Mouse (Mus musculus): ENCODE results near the gene Bub1. TPM values are rescaled to one million over a fixed set of nuclear protein-coding genes. Genes with fewer than 3 reads are reported as not detected.

Bub1 gene
- total and polyA plus RNA-seq, 2 experiments from 2014 or later: 3.7 to 5.2 TPM

DNA sequence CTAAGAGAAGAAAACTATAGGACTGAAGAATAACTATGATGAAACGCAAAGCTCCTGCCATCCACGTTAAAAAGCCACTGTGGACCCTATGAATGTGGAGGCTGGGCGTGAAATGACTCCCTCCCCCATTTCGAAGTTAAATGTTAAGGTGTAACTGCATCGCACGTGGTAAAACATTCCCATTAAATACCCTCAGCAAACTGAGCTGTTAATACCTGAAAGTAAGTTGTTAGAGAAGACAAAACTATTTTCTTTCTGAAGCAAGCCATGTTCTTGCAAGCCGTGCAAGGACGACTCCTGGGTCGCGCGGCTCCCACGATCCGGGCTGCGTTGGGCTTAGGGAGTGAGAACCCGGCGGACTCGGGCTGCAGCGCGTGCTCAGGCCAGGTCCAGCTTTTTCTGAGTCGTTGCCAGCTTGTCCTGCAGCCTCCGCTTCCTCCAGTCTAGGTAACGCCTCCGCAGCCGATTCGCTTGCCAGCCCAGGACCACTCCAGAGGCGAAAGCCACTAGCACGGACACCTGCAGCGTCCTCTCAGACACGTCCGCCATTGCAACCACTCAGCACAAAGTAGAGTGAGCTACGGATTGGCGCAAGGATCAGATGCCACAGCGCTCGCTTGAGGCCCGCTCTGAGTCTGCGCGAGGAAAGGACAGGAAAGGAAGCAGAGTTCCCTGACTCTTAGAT lies 39.6 kb downstream of the Bub1 start, which contains the start of gene Mtln:
Gene Mtln, minus strand, starts transcription at position 570 of the 685 bp plus-strand sequence.
- Histone ChIP-seq H3K4me2 (ENCODE audit: low read depth) (peak within 1 kb of the TSS; percentile 64), H3K9me3 (ENCODE audit: low read length) (no peaks in the 10 kb centered on the region), H3K27me3 (ENCODE audit: insufficient read depth, low read length) (no peaks in the 10 kb centered on the region), H3K36me3 (ENCODE audit: insufficient read depth) (no peaks in the 10 kb centered on the region), H3K9ac (peak within 1 kb of the TSS; percentile 57), H3K4me3 (ENCODE audit: low read depth, low read length) (peak within 1 kb of the TSS; percentile 49), H3K4me1 (ENCODE audit: insufficient read depth) (peaks cover 11% of the 10 kb centered on the region; the same call in 1 of the 2 replicates), H3K27ac (ENCODE audit: low read depth, low read length) (peak within 1 kb of the TSS; percentile 68)
- DNase-seq (peak; percentile 93), ATAC-seq (peak; percentile 97)
- WGBS: 3% methylated on average over 37 of the region's 37 CpGs
- TF ChIP-seq CTCF (IDR thresholded peaks at IDR 0.05; ENCODE audit: low read depth): no peak

DNA sequence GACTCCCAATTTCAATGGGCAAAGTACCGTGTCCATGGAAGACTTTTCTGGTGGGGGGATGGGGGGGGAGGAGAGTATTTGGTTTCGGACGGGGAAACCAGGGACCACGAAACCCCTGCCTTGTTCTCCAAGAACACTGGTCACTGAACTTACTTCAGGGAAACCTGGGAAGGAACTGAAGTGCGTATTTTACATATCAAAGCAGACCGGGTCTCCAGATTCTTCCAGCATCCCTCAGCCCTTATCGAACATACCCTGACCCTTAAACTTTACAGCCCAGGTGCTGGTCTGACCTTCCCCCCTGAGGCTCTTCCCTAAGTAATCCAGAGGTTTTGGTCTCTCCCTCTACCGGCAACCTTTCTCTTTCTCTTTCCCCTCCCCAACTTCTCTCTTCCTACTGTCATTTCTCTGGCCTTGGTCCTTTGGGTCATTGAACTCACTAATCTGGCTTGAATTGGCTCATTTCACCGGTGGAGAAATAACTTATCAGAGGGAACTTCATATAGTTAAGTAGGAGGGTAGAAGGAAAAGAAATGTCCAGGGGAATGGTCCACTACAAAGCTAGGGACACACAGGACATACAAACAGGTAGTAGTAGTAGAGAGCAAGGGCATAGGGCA lies 41.9 kb downstream of the Bub1 start:
- no peak for TF ChIP-seq CTCF (IDR thresholded peaks at IDR 0.05; ENCODE audit: low read depth)
- ATAC-seq (no peak), DNase-seq (no peak)
- Histone ChIP-seq H3K4me2 (ENCODE audit: low read depth) (peak overlapping the region; percentile 76), H3K27me3 (ENCODE audit: insufficient read depth, low read length) (no peaks in the 10 kb centered on the region), H3K9me3 (ENCODE audit: low read length) (no peaks in the 10 kb centered on the region), H3K36me3 (ENCODE audit: insufficient read depth) (no peaks in the 10 kb centered on the region), H3K4me3 (ENCODE audit: low read depth, low read length) (peak overlapping the region; percentile 64), H3K27ac (ENCODE audit: low read depth, low read length) (no peak overlapping the region), H3K9ac (no peak overlapping the region), H3K4me1 (ENCODE audit: insufficient read depth) (peaks cover 11% of the 10 kb centered on the region; the same call in 1 of the 2 replicates)
- 18% methylated on average over 9 of the region's 9 CpGs for WGBS

GRCm38 (mm10) chr2:127789138-127789537 lies 42.5 kb downstream of the Bub1 start:
- peak overlapping the region; percentile 2; the same call in 1 of the 2 replicates for H3K27ac ChIP-seq (ENCODE audit: low read depth, low read length)
- H3K4me3 ChIP-seq (ENCODE audit: low read depth, low read length): peak overlapping the region; percentile 64
- WGBS: 5% methylated on average over 11 of the region's 11 CpGs
- no peak for TF ChIP-seq CTCF (IDR thresholded peaks at IDR 0.05; ENCODE audit: low read depth)
- no peaks in the 10 kb centered on the region for H3K9me3 ChIP-seq (ENCODE audit: low read length)
- peak overlapping the region; percentile 76 for H3K4me2 ChIP-seq (ENCODE audit: low read depth)
- no peaks in the 10 kb centered on the region for H3K27me3 ChIP-seq (ENCODE audit: insufficient read depth, low read length)
- peak; percentile 36 for DNase-seq
- peaks cover 11% of the 10 kb centered on the region; the same call in 1 of the 2 replicates for H3K4me1 ChIP-seq (ENCODE audit: insufficient read depth)
- ATAC-seq: no peak; the same call in 1 of the 2 replicates
- peak overlapping the region; percentile 63 for H3K9ac ChIP-seq
- no peaks in the 10 kb centered on the region for H3K36me3 ChIP-seq (ENCODE audit: insufficient read depth)

DNA sequence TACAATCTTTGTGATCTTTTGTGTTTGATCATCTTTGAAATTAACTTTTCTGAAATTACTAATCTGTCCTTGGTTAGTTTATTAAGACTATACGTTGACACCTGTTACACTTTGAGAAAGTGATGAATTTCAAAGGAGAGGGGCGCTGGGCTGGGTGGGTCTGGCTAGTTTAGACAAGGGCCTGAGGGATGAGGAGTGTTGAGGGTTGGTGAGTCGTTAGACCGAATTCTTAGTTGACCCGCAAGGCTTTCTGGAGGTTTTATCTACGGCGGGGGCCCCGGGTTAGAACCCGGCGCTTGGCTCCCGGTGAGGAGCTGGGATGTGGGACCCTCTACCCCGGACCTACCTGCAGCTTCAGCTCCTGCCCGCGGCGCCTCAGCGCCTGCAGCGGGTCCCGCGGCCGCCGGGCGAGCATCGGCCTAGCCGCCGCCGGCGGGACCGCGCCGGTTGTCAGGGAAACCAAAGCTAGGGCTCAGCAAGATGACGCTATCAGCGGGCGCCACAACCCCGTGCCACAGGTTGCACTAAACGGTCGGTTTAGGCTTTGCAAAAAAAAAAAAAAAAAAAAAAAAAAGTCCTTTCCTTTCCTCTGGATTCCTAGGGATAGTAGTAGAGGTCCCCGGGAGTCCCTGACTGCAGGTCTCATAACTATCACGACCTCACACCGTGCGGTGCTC lies 43.1 kb downstream of the Bub1 start, which contains the start of gene Nphp1:
Gene Nphp1, minus strand, starts transcription at position 458 of the 677 bp plus-strand sequence.
- peak; percentile 90 for DNase-seq

DNA sequence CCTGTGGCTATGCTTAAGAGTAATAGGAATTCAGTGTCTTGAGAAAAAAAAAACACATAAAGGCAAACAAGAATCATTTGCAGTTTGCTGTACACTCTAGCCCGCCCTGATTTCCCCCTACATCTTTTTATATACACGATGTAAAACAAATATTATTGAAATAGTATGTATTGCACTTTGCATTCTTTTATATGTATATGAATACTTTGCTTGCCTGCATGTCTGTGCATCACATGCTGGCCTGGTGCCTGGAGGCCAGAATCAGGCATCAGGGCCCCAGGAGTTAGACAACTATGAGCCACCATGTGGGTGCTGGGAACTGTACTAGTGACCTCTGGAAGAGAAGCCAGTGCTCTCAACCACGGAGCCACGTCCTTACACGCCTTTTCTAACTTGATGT lies 44.4 kb downstream of the Bub1 start:
- Histone ChIP-seq H3K4me3 (ENCODE audit: low read depth, low read length) (no peak overlapping the region), H3K4me1 (ENCODE audit: insufficient read depth) (peaks cover 11% of the 10 kb centered on the region; the same call in 1 of the 2 replicates), H3K4me2 (ENCODE audit: low read depth) (no peak overlapping the region), H3K36me3 (ENCODE audit: insufficient read depth) (no peaks in the 10 kb centered on the region), H3K9me3 (ENCODE audit: low read length) (no peaks in the 10 kb centered on the region), H3K27me3 (ENCODE audit: insufficient read depth, low read length) (no peaks in the 10 kb centered on the region), H3K27ac (ENCODE audit: low read depth, low read length) (no peak overlapping the region), H3K9ac (no peak overlapping the region)
- WGBS: 93% methylated on average over 5 of the region's 5 CpGs
- no peak for DNase-seq
- no peak for ATAC-seq
- no peak for TF ChIP-seq CTCF (IDR thresholded peaks at IDR 0.05; ENCODE audit: low read depth)

More for the DNA sequence above, 43.1 kb downstream of the Bub1 start, which contains the start of gene Nphp1:
- Histone ChIP-seq H3K27me3 (ENCODE audit: insufficient read depth, low read length) (no peaks in the 10 kb centered on the region), H3K4me1 (ENCODE audit: insufficient read depth) (peaks cover 11% of the 10 kb centered on the region; the same call in 1 of the 2 replicates), H3K36me3 (ENCODE audit: insufficient read depth) (no peaks in the 10 kb centered on the region), H3K9me3 (ENCODE audit: low read length) (no peaks in the 10 kb centered on the region), H3K4me3 (ENCODE audit: low read depth, low read length) (peak within 1 kb of the TSS; percentile 64), H3K27ac (ENCODE audit: low read depth, low read length) (peak within 1 kb of the TSS; percentile 2; the same call in 1 of the 2 replicates), H3K4me2 (ENCODE audit: low read depth) (peak within 1 kb of the TSS; percentile 76), H3K9ac (peak within 1 kb of the TSS; percentile 63)
- peak; percentile 82 for ATAC-seq
- no peak for TF ChIP-seq CTCF (IDR thresholded peaks at IDR 0.05; ENCODE audit: low read depth)
- under 1% methylated on average over 40 of the region's 40 CpGs for WGBS

DNA sequence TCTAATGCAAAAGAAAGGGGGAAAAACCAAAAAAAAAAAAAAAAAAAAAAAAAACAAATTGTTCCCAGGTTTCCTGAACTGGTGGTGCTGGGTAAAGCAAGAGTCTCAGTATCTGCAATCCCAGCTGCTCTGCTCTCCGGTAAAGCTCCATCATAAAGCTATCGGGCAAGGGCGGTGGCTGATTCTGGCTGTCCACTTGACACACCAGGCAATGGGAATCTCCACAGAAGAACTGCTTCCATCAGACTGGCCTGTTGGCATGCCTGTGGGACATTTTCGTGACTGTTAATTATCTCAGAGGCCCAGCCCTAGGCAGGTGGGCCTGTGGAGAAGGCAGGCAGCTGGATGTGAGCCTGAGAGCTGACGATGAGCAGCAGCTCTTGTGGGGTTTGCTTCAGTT lies 53.2 kb downstream of the Bub1 start:
- WGBS: 90% methylated on average over 5 of the region's 5 CpGs
- no peak for DNase-seq
- Histone ChIP-seq H3K4me3 (ENCODE audit: low read depth, low read length) (no peak overlapping the region), H3K9ac (no peak overlapping the region), H3K36me3 (ENCODE audit: insufficient read depth) (peaks cover 12% of the 10 kb centered on the region; the same call in 1 of the 2 replicates), H3K4me2 (ENCODE audit: low read depth) (no peak overlapping the region), H3K27ac (ENCODE audit: low read depth, low read length) (no peak overlapping the region), H3K27me3 (ENCODE audit: insufficient read depth, low read length) (no peaks in the 10 kb centered on the region), H3K9me3 (ENCODE audit: low read length) (no peaks in the 10 kb centered on the region), H3K4me1 (ENCODE audit: insufficient read depth) (peaks cover 2% of the 10 kb centered on the region; the same call in 1 of the 2 replicates)
- no peak for ATAC-seq
- TF ChIP-seq CTCF (IDR thresholded peaks at IDR 0.05; ENCODE audit: low read depth): no peak
